Mouse (Mus musculus) hindbrain, embryonic 10.5 days (tissue): ENCODE results near the gene Atp5e. TPM values are rescaled to one million over a fixed set of nuclear protein-coding genes. Genes with fewer than 3 reads are reported as not detected.

Source experiments
- DNase-seq: peaks from one replicate; pipeline ENCODE4 v3.0.0-alpha.2; 2017; ENCODE audit warnings: low spot score
- H3K27ac ChIP-seq: fragments of 300-500 bp; sonication (generic); 2 replicates; pipeline ENCODE4 v1.5.1; 2016; ENCODE audit warnings: mild to moderate bottlenecking, moderate library complexity
- H3K27me3 ChIP-seq: fragments of 300-500 bp; sonication (generic); 2 replicates; pipeline ENCODE4 v1.6.1; 2016; ENCODE audit warnings: mild to moderate bottlenecking; ENCODE audit not compliant: poor library complexity, insufficient read depth, severe bottlenecking
- H3K36me3 ChIP-seq: fragments of 300-500 bp; sonication (generic); 2 replicates; pipeline ENCODE4 v1.6.1; 2016; ENCODE audit warnings: mild to moderate bottlenecking, moderate library complexity
- H3K4me1 ChIP-seq: fragments of 300-500 bp; sonication (generic); replicated peaks from 2 replicates; pipeline ENCODE4 v1.6.1; 2016; ENCODE audit warnings: mild to moderate bottlenecking
- H3K4me3 ChIP-seq: fragments of 300-500 bp; sonication (generic); 2 replicates; pipeline ENCODE4 v1.5.1; 2016; ENCODE audit warnings: mild to moderate bottlenecking, moderate library complexity
- H3K9me3 ChIP-seq: fragments of 300-500 bp; sonication (generic); 2 replicates; pipeline ENCODE4 v1.6.1; 2016; ENCODE audit warnings: mild to moderate bottlenecking, moderate library complexity
- WGBS: fragments of 180-500 bp; shearing (Covaris S2); methylation state at CpG from one replicate; pipeline ENCODE4 v1.1.7; 2016; 5-methylcytosine and 5-hydroxymethylcytosine counted together
- polyA plus RNA-seq: library from polyadenylated mRNA; unstranded; fragments of >200 nt; fragmentation: Nextera tagmentation; extraction: Ambion mirVana; gene quantifications from 2 replicates; pipeline ENCODE4 v1.2.1, GENCODE M21; 2016

Atp5e gene
- 623 and 749 TPM in 2 replicates for polyA plus RNA-seq

GRCm38 (mm10) chr2:174463789-174464523, at the start of gene Atp5e:
TSS of gene Atp5e (minus strand) at chr2:174464105.
- Histone ChIP-seq H3K4me1 (peaks cover 20% of the 10 kb centered on the region), H3K27ac (peak within 1 kb of the TSS; percentile 98), H3K27me3 (no peaks in the 10 kb centered on the region), H3K4me3 (peak within 1 kb of the TSS; percentile 82), H3K9me3 (no peaks in the 10 kb centered on the region), H3K36me3 (peaks cover 73% of the 10 kb centered on the region)
- 3% methylated on average over 48 of the region's 48 CpGs for WGBS
- DNase-seq, result peak; percentile 96

- Histone ChIP-seq H3K27me3 (no peaks in the 10 kb centered on the region), H3K9me3 (no peaks in the 10 kb centered on the region), H3K4me1 (no peaks in the 10 kb centered on the region), H3K36me3 (no peaks in the 10 kb centered on the region), H3K4me3 (no peak overlapping the region), H3K27ac (no peak overlapping the region)
- 96% methylated on average over 8 of the region's 8 CpGs for WGBS
- no peak for DNase-seq
These were observed 45.9 kb upstream of the Atp5e start for GRCm38 (mm10) chr2:174509825-174510224.

- Histone ChIP-seq H3K27me3 (no peaks in the 10 kb centered on the region), H3K4me1 (no peaks in the 10 kb centered on the region), H3K36me3 (no peaks in the 10 kb centered on the region), H3K4me3 (no peak overlapping the region), H3K9me3 (no peaks in the 10 kb centered on the region), H3K27ac (no peak overlapping the region)
- WGBS, result 90% methylated on average over 4 of the region's 4 CpGs
- DNase-seq, result no peak
These were observed 44.1 kb upstream of the Atp5e start for GRCm38 (mm10) chr2:174507998-174508397.

GRCm38 (mm10) chr2:174502831-174503460, 39.0 kb upstream of the Atp5e start:
- WGBS, result 82% methylated on average over 25 of the region's 25 CpGs
- Histone ChIP-seq H3K27me3 (no peaks in the 10 kb centered on the region), H3K36me3 (no peaks in the 10 kb centered on the region), H3K9me3 (no peaks in the 10 kb centered on the region), H3K27ac (no peak overlapping the region), H3K4me3 (no peak overlapping the region), H3K4me1 (0 out of 2 replicates have a peak, but pooled peaks cover 3% of the 10 kb centered on the region)
- no peak for DNase-seq

GRCm38 (mm10) chr2:174502321-174502720, 38.4 kb upstream of the Atp5e start:
- DNase-seq, result no peak
- H3K27me3 ChIP-seq, result no peaks in the 10 kb centered on the region
- 69% methylated on average over 5 of the region's 5 CpGs for WGBS
- no peaks in the 10 kb centered on the region for H3K36me3 ChIP-seq
- no peak overlapping the region for H3K4me3 ChIP-seq
- 0 out of 2 replicates have a peak, but pooled peaks cover 3% of the 10 kb centered on the region for H3K4me1 ChIP-seq
- H3K27ac ChIP-seq, result no peak overlapping the region
- no peaks in the 10 kb centered on the region for H3K9me3 ChIP-seq

- 94% methylated on average over 8 of the region's 8 CpGs for WGBS
- no peak overlapping the region for H3K27ac ChIP-seq
- H3K9me3 ChIP-seq, result no peaks in the 10 kb centered on the region
- no peak for DNase-seq
- no peak overlapping the region for H3K4me3 ChIP-seq
- H3K27me3 ChIP-seq, result no peaks in the 10 kb centered on the region
- no peaks in the 10 kb centered on the region for H3K36me3 ChIP-seq
- H3K4me1 ChIP-seq, result 0 out of 2 replicates have a peak, but pooled peaks cover 3% of the 10 kb centered on the region
These were observed 37.6 kb upstream of the Atp5e start for GRCm38 (mm10) chr2:174501517-174501916.

- H3K9me3 ChIP-seq, result no peaks in the 10 kb centered on the region
- no peak overlapping the region for H3K27ac ChIP-seq
- H3K36me3 ChIP-seq, result no peaks in the 10 kb centered on the region
- DNase-seq, result no peak
- WGBS, result 89% methylated on average over 14 of the region's 14 CpGs
- 0 out of 2 replicates have a peak, but pooled peaks cover 3% of the 10 kb centered on the region for H3K4me1 ChIP-seq
- H3K27me3 ChIP-seq, result no peaks in the 10 kb centered on the region
- H3K4me3 ChIP-seq, result no peak overlapping the region
These were observed 37.1 kb upstream of the Atp5e start for GRCm38 (mm10) chr2:174500814-174501503.

GRCm38 (mm10) chr2:174492858-174493257, 29.0 kb upstream of the Atp5e start:
- no peaks in the 10 kb centered on the region for H3K27me3 ChIP-seq
- no peaks in the 10 kb centered on the region; the same call in 1 of the 2 replicates for H3K9me3 ChIP-seq
- no peak for DNase-seq
- WGBS, result 75% methylated on average over 2 of the region's 2 CpGs
- H3K27ac ChIP-seq, result no peak overlapping the region
- H3K36me3 ChIP-seq, result no peaks in the 10 kb centered on the region
- no peaks in the 10 kb centered on the region for H3K4me1 ChIP-seq
- no peak overlapping the region for H3K4me3 ChIP-seq

DNA sequence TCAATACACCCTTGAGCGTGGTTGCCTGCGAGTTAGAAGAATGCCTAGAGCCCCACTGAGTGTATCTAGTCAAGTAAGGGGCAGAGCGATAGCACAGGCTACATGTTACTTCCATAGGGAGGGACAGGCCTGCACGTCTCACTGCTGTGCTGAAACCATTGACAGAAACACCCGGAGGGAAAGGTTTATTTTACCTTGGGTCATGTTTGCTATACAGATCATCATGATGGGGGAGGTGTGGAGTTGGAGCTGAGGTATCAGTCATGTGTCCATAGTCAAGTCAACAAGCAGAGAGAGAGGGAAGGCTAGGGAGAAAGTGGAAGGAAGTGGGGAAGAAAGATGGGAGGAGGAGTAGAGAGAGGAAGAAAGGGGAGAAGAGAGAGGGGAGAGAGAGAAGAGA, 23.1 kb upstream of the Atp5e start:
- no peak for DNase-seq
- H3K4me1 ChIP-seq, result no peaks in the 10 kb centered on the region
- H3K27me3 ChIP-seq, result no peaks in the 10 kb centered on the region
- no peaks in the 10 kb centered on the region for H3K36me3 ChIP-seq
- 84% methylated on average over 5 of the region's 5 CpGs for WGBS
- no peak overlapping the region for H3K4me3 ChIP-seq
- H3K27ac ChIP-seq, result no peak overlapping the region
- H3K9me3 ChIP-seq, result no peaks in the 10 kb centered on the region

- Histone ChIP-seq H3K4me1 (peaks cover 1% of the 10 kb centered on the region), H3K36me3 (no peaks in the 10 kb centered on the region), H3K9me3 (no peaks in the 10 kb centered on the region), H3K4me3 (no peak overlapping the region), H3K27ac (no peak overlapping the region), H3K27me3 (no peaks in the 10 kb centered on the region)
- 75% methylated on average over 5 of the region's 5 CpGs for WGBS
- no peak for DNase-seq
These were observed 14.8 kb upstream of the Atp5e start for GRCm38 (mm10) chr2:174478746-174479145.

DNA sequence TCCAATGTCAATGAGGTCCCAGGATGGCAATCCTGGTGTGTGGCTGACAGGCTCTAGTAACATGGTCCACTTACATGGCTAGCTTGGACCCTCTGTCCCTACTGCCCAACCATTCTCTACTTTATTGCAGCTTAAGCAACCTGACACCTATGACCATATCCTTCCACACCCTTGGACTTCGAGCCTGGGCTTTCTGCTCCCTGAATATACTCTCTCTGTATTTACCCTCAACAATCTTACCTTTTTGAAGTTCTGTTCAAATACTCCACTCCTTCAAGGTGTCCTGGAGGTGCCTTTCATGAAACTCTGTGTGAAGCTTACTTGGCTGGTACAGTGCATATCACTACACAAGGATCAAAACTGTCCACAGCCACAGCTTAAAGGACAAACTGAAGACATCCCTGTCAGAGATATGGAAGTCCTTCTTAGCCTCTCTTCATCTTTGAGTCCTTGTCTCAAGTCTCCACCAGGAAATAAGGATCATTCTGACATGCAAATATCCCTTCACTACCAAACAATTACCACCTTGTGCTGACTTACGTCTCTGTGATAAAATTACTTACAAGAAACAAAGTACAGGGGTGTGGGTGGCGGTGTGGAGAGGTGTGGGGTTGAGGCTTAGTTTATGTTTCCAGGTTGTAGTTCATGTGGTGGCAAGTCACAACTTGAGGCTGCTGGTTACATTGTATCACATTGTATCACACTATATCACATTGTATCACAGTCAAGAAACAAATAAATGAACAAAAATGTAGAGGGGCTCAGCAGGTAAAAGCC, 13.8 kb upstream of the Atp5e start:
- H3K9me3 ChIP-seq, result no peaks in the 10 kb centered on the region
- no peak overlapping the region for H3K4me3 ChIP-seq
- H3K36me3 ChIP-seq, result no peaks in the 10 kb centered on the region
- H3K27ac ChIP-seq, result no peak overlapping the region
- no peak for DNase-seq
- no peaks in the 10 kb centered on the region for H3K27me3 ChIP-seq
- WGBS, result 86% methylated on average over 3 of the region's 3 CpGs
- peaks cover 10% of the 10 kb centered on the region for H3K4me1 ChIP-seq

GRCm38 (mm10) chr2:174473550-174473927, 9.6 kb upstream of the Atp5e start:
- 84% methylated on average over 5 of the region's 5 CpGs for WGBS
- Histone ChIP-seq H3K36me3 (peaks cover 32% of the 10 kb centered on the region), H3K4me3 (peak overlapping the region; percentile 76), H3K27ac (peak overlapping the region; percentile 93), H3K27me3 (no peaks in the 10 kb centered on the region), H3K9me3 (no peaks in the 10 kb centered on the region), H3K4me1 (peaks cover 21% of the 10 kb centered on the region)
- no peak for DNase-seq
